Mouse (Mus musculus): ENCODE data around the gene Galnt10. TPM values are rescaled to one million over a fixed set of nuclear protein-coding genes. Genes with fewer than 3 reads are reported as not detected.
A peak's percentile ranks its signal among the peaks of the same experiment; 100 is the strongest.

Galnt10 gene
- total and polyA plus RNA-seq, 3 experiments, result 0.07 to 0.85 TPM; not detected in 1

GRCm38 (mm10) chr11:57643691-57644090 lies 1.6 kb upstream of the Galnt10 start:
- TF ChIP-seq RCOR1 (conservative IDR thresholded peaks at IDR 0.05; ENCODE audit: low read depth, low read length), result no peak
- no peak for TF ChIP-seq USF1 (IDR thresholded peaks at IDR 0.05; ENCODE audit: low read depth, low read length)
- TF ChIP-seq PAX5 (IDR thresholded peaks at IDR 0.05; ENCODE audit: low read length), result no peak
- TF ChIP-seq CHD1 (IDR thresholded peaks at IDR 0.05; ENCODE audit: low read depth, low read length), result no peak
- no peak for TF ChIP-seq ZNF384 (IDR thresholded peaks at IDR 0.05; ENCODE audit: low read depth, low read length)
- no peak for TF ChIP-seq IRF4 (IDR thresholded peaks at IDR 0.05; ENCODE audit: low read depth, low read length)
- no peak for TF ChIP-seq NELFE (IDR thresholded peaks at IDR 0.05; ENCODE audit: low read depth, low read length)
- no peak for TF ChIP-seq MEF2A (IDR thresholded peaks at IDR 0.05; ENCODE audit: borderline replicate concordance, low read depth, low read length)
- no peak for TF ChIP-seq E2F4 (IDR thresholded peaks at IDR 0.05; ENCODE audit: insufficient replicate concordance, low read depth, low read length)
- no peak for TF ChIP-seq CTCF (conservative IDR thresholded peaks at IDR 0.05 in 1 of 2, IDR thresholded peaks at IDR 0.05 in 1 of 2; ENCODE audit: low read depth in 2 of 2, low read length in 2 of 2)
- TF ChIP-seq SMC3 (IDR thresholded peaks at IDR 0.05; ENCODE audit: low read depth, low read length), result no peak
- TF ChIP-seq ZC3H11A (IDR thresholded peaks at IDR 0.05; ENCODE audit: low read depth, low read length), result no peak
- TF ChIP-seq MAX (IDR thresholded peaks at IDR 0.05; ENCODE audit: low read length), result no peak
- Histone ChIP-seq H3K27me3 (replicated peaks) (peaks cover 58% of the 10 kb centered on the region), H3K9me3 (replicated peaks; ENCODE audit: low read length) (peaks cover 12% of the 10 kb centered on the region), H3K4me1 (ENCODE audit: control insufficient read depth in 1 of 2, insufficient read depth in 2 of 2) (no peaks in the 10 kb centered on the region), H3K4me2 (ENCODE audit: insufficient read depth, low read depth, poor library complexity, severe bottlenecking) (peak overlapping the region; percentile 86), H3K27ac (ENCODE audit: insufficient read depth, low read depth) (no peak overlapping the region), H3K36me3 (replicated peaks in 1 of 2; ENCODE audit: control insufficient read depth in 1 of 2, insufficient read depth in 1 of 2, low read length in 1 of 2) (no peaks in the 10 kb centered on the region), H3K9ac (ENCODE audit: insufficient read depth, low read depth) (no peak overlapping the region), H3K4me3 (replicated peaks in 1 of 3; ENCODE audit: low read depth in 2 of 3, low read length in 2 of 3, poor library complexity in 1 of 3) (no peak overlapping the region), H3K79me2 (replicated peaks; ENCODE audit: control insufficient read depth, extremely low read depth, insufficient read depth, poor library complexity, severe bottlenecking) (no peaks in the 10 kb centered on the region)
- dilution Hi-C loops (cut with MboI; ENCODE audit: extremely low pct_ligation_motif_present, extremely low pct_unique_long_range_greater_than_20kb, low sequenced_read_pairs) (no loop called here), in situ Hi-C loops (cut with MboI; ENCODE audit: low pct_ligation_motif_present, low pct_unique_long_range_greater_than_20kb, low sequenced_read_pairs) (no loop called here)
- DNase-seq (ENCODE audit: extremely low read depth), result no peak

DNA sequence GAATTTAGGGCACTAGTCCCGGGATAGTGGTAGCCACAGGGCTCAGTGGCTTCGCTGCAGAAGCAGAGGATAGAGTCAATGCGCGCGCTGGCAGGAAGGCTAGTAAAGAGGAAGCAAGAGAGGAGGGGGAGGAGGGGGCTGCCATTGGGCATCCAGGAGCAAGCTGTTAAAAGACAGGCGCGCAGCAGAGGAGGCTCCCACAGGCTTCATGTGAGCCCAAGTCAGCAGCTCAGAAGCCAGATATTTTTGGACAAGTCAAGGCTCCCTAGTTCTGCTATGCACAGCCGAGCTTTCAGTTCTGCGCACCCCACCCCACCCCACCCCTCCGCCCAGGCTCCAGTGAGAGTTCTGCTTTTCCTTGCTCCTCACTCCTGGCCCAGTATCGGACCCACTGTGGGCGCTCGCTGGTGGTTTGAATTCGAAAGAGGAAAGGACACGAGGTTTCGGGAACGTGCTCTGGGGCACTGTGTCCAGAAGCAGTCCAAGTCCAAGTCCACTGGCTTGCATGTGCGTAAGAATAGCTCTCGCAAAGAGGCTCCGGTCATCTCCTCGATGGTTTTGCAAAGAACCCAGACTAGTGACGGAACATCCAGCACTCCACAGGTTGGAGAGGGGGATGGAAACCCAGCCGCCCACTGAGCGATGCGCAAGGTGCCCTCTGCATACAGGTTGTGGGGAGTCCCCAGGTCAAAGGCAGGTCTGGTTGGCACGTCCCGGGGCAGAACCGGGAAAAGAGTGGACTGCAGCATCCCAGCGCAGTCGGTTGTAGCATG lies 811 bp upstream of the Galnt10 start:
- dilution Hi-C loops (cut with MboI; ENCODE audit: extremely low pct_ligation_motif_present, extremely low pct_unique_long_range_greater_than_20kb, low sequenced_read_pairs), result no loop called here
- H3K4me2 ChIP-seq (ENCODE audit: insufficient read depth, low read depth, poor library complexity, severe bottlenecking), result peak overlapping the region; percentile 86
- peak overlapping the region in 2 of 3 experiments; percentile 49 to 72 for H3K4me3 ChIP-seq (replicated peaks in 1 of 3; ENCODE audit: low read depth in 2 of 3, low read length in 2 of 3, poor library complexity in 1 of 3)
- TF ChIP-seq ZMIZ1 (IDR thresholded peaks at IDR 0.05; ENCODE audit: low read depth, low read length) (no peak), MAX (IDR thresholded peaks at IDR 0.05; ENCODE audit: low read length) (0 out of 2 replicates have a peak, but pooled peaks have one; percentile 31), CHD2 (IDR thresholded peaks at IDR 0.05; ENCODE audit: low read length) (no peak), JUND (conservative IDR thresholded peaks at IDR 0.05; ENCODE audit: low read depth, low read length) (no peak), PAX5 (IDR thresholded peaks at IDR 0.05; ENCODE audit: low read length) (no peak), GABPA (IDR thresholded peaks at IDR 0.05; ENCODE audit: insufficient replicate concordance, low read depth, low read length) (no peak), ZC3H11A (IDR thresholded peaks at IDR 0.05; ENCODE audit: low read depth, low read length) (no peak), MXI1 (IDR thresholded peaks at IDR 0.05; ENCODE audit: low read depth, low read length) (no peak), MAZ (IDR thresholded peaks at IDR 0.05; ENCODE audit: low read depth, low read length) (no peak), UBTF (IDR thresholded peaks at IDR 0.05; ENCODE audit: low read depth, low read length) (0 out of 2 replicates have a peak, but pooled peaks have one; percentile 26), MYC (IDR thresholded peaks at IDR 0.05; ENCODE audit: low read depth, low read length) (0 out of 2 replicates have a peak, but pooled peaks have one; percentile 21)
- H3K9me3 ChIP-seq (replicated peaks; ENCODE audit: low read length), result peaks cover 12% of the 10 kb centered on the region
- H3K27me3 ChIP-seq (replicated peaks), result peaks cover 65% of the 10 kb centered on the region
- in situ Hi-C loops (cut with MboI; ENCODE audit: low pct_ligation_motif_present, low pct_unique_long_range_greater_than_20kb, low sequenced_read_pairs), result no loop called here
- peak overlapping the region; percentile 28; the same call in 1 of the 2 replicates for H3K9ac ChIP-seq (ENCODE audit: insufficient read depth, low read depth)
- H3K79me2 ChIP-seq (replicated peaks; ENCODE audit: control insufficient read depth, extremely low read depth, insufficient read depth, poor library complexity, severe bottlenecking), result no peaks in the 10 kb centered on the region
- H3K27ac ChIP-seq (ENCODE audit: insufficient read depth, low read depth), result no peak overlapping the region
- DNase-seq (ENCODE audit: extremely low read depth), result no peak
- H3K36me3 ChIP-seq (replicated peaks in 1 of 2; ENCODE audit: control insufficient read depth in 1 of 2, insufficient read depth in 1 of 2, low read length in 1 of 2), result no peaks in the 10 kb centered on the region
- no peaks in the 10 kb centered on the region for H3K4me1 ChIP-seq (ENCODE audit: control insufficient read depth in 1 of 2, insufficient read depth in 2 of 2)
